Mouse (Mus musculus) left cerebral cortex, postnatal 14 days (tissue): ENCODE results near the gene Get4. TPM values are rescaled to one million over a fixed set of nuclear protein-coding genes. Genes with fewer than 3 reads are reported as not detected.

Experiments used
- DNase-seq, 2 experiments: peaks; one replicate each; pipeline ENCODE4 v3.0.0; 2021 to 2022; ENCODE audit warnings: low spot score in 2 of 2, mixed read lengths in 1 of 2
- intact Hi-C: fragments of 180-260 bp; cut with DNase I; formaldehyde crosslinking; loops from one replicate; pipeline ENCODE4 v1.15.1; 2025
- long read RNA-seq, 2 experiments: library from polyadenylated mRNA; stranded (forward); transcript quantifications; one replicate each; pipeline ENCODE4 v2.0.0; 2021
- total RNA-seq, 2 experiments: library from RNA; stranded (reverse); gene quantifications; 2 replicates each; pipeline ENCODE4 v1.2.3; 2021

Gene Get4
- 10 to 100 TPM; 47.6 to 55.7 TPM for total RNA-seq
- long read RNA-seq, experiment 1, transcript Get4-201 (9 exons, 2,107 nt) = major isoform, 88 of 117 reads
- long read RNA-seq, experiment 1, partial matches to known transcripts = 0 of 117 reads
- long read RNA-seq, experiment 1, other reads (novel, unspliced or antisense) = 27 of 117 reads
- long read RNA-seq, experiment 2, transcript Get4-201 (9 exons, 2,107 nt) = major isoform, 77 of 90 reads
- long read RNA-seq, experiment 2, partial matches to known transcripts = 4 of 90 reads
- long read RNA-seq, experiment 2, other reads (novel, unspliced or antisense) = 8 of 90 reads

DNA sequence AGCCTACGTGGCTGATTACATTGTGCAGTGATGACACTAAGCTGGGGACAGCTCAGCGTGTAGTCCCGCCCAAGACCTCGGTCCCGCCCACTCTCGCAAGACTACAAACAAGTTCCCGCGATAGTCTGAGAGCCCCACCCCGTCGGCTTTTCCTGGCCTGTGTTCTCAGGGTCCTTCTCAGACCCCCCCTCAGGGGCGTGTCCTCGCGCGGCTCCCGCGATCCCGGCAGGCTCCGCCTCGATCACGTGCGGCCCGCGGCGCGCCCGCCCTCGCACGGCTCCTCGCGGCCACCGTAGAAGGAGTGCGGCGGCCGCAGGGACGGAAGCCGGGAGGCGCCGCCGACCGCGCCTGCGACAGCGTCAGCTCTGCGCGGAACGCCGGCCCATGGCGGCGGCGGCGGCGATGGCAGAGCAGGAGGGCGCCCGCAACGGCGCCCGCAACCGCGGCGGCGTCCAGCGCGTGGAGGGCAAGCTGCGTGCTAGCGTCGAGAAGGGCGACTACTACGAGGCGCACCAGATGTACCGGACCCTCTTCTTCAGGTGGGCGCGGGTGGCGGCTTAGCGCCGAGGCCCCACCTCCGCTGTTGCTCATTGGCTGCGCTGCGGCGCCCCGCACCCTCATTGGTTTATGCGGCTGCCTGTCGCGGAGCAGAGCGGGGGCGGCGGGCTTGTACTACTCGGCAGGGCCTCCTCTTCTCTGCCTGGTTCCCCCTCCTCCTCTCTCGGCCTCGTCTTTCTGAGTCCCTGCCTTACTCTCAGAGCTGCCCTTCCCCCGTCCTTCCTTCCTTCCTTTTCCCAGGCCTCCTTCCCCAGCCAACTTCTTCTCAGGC is at the start of gene Get4:
Gene Get4, plus strand, starts transcription at position 244 of the 829 bp plus-strand sequence.
- intact Hi-C loops = no loop called here

DNA sequence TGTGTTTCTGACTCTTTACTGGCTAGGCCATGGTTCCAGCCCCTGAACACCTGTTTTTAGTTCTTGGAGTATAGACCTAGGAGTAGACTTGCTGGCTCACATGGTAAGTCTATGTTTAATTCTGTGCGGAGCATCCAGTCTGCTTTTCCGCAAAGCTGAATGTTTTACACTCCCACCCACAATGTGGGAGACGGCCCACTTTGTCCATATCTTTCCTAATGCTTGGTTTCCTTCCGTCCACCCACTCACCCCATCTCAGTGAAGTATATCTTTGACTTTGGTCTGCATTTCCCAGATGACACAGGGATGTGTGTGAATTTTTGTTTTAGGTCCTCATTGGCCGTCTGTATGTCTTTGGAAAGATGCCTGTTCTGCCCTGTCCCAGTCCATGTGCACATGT is 48.8 kb upstream of the Get4 start:
- peak in 1 of 2 experiments; percentile 55 for DNase-seq
- intact Hi-C loops = no loop called here

More for the DNA sequence above, at the start of gene Get4:
- DNase-seq = peak; percentile 98 to 100

DNA sequence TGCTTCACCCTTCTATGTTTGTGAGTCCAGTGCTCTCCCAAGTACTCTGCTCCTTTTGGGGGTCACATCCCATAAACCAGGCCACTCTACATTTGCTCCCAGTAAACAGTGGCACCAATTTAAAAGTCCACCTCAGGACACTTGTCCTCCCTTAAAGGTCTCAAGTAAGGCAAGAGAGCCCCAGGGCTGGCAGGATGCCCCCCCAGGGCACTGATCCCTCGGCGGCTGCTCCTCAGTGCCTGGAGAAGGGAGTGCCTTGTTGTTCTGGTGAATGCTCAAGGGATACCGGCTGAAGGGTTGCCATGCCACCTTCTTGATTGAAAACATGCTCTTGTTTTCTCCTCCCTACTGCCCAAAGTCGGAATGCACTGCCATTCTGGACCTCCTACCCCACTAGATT is 46.0 kb upstream of the Get4 start:
- DNase-seq = no peak
- intact Hi-C loops = no loop called here

DNA sequence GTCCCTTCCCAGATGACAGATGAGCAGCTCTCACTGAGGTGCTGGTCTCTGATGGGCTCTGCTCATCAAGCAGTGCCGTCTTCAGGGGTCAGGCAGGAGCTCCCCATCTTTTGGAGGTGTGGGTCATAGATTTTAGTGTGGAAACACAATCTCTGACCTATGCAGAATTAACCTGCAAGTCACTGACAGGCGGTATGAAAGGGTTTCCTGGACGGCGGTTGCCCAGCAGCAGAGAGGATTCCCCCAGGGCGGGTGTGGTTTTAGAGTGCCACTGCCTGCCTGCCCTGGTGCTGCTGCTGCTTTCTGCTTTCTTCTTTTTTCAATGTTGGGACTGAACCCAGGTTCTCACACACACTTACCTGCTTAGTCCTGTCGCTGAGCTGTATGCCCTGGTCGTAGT is 45.6 kb upstream of the Get4 start:
- intact Hi-C loops = no loop called here
- DNase-seq = no peak

DNA sequence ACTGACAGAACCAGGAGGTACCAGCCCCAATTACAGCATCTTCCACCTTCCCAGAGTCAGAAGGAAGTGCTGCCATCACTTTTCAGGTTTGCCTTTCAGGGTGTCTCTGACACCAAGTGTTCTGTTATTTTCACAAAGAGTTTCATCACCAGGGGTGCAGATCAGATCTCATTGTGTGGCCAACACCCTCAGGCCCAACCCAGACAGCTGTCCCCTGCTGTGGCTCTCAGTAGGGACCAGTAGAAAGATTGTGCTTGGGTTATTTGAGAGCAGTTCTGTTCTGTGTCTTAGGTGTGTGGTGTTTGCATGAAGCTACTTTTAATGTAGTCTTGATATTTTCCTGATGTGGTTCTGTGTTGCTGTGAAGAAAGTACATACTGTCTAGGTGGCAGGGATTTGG is 43.9 kb upstream of the Get4 start:
- intact Hi-C loops = no loop called here
- DNase-seq = no peak

DNA sequence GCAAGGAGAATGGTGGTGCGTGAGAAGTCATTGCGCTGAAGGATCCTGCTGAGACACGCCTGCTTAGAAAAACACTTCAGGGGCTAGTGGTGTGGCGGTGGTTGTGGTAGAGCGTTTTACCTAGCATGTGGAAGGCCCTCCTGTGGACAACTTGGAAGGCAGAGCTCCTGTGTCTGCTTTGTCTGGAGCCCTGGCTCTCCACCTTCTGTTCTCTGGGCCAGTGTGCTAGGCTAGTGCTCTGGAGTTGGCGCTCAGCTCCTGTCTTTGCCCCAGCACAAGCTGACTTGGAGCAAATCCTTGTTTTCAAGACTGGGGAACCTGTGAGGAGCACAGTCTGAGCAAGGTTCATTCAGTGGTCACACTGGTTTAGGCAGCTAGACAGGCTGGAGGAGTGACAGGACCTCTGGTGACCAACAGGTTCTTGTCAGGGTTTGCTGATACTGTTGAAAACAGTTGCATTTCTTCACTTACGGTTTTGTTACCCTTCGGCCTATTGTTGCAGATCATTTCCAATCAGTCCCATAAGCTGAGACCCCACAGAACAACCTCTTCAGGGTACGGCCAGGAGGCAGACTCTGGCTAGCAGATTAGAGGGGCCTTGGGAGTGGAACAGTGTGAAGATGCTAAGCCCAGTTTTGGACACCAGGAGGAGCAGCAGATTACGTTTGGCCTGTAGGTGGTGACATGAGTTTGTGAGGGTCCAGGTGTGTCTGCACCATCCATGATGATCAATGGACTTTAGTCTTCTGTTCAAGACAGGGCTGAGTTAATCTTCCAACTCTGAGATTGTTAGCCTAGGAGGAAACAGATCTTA is 43.0 kb upstream of the Get4 start:
- no peak for DNase-seq
- intact Hi-C loops = no loop called here

DNA sequence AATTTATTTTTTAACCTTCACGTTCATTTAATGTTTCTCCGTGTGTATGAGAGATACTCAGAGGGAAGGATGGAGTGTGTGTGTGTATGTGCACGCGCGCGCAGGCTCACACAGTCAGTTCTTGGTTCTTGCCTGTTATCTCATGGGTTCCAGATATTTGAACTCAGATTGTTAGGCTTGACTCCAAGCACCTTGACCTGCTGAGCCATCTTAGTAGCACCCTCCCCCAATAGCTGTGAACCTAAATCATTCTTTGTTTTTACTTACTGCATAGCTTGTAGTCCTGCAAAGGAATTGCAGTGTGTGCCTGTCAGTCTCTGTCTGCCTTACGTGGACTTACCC is 42.5 kb upstream of the Get4 start:
- intact Hi-C loops = no loop called here
- DNase-seq = no peak

DNA sequence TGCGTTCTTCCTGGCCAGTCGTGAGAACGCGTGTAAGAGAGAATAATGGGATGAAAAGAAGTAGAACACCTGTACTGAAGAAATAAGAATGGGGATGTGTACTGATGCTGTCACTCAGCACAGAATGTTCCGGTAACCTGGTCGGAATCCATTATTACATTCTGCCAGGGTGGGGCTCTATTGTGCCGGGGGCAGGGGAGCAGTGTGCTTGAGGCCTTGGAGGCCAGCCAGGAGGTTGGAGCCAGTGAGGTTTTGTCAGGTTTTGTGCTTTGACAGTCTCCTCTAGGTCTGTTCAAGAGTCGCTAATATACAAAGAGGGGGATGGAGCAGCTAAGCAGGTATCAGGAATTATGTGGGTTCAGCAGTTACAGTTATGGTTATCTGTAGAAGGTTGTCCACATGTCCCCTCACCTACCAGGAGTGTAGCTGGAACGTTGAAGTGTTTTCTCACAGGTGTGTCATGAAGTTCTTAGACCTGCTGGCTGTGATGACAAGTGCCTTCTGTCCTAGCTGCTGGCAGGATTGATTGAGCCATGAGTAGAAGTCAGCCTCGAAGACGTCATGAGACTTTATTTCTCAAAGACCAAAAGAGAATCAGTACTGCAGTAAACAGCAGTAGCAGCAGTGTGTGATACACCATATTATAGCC is 40.3 kb upstream of the Get4 start:
- no peak for DNase-seq
- intact Hi-C loops = no loop called here

DNA sequence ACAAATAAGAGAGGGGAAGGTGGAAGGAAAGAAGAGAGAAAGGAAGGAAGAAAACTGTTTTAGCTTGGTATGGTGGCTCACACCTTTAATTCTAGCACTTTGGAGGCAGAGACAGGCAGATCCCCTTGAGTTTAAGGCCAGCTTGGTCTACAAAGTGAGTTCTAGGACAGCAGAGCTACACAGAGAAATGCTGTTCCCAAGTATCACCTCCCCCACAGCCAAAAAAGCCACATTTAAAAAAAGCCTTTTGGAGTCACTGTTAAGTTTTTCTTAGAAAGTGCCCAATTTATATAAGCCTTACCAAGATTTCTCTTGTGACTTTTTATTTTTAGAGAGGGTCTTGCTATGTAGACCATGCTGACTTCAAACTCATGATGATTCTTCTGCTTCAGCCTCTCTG is 37.8 kb upstream of the Get4 start:
- peak; percentile 36 to 38 for DNase-seq
- intact Hi-C loops = no loop called here

DNA sequence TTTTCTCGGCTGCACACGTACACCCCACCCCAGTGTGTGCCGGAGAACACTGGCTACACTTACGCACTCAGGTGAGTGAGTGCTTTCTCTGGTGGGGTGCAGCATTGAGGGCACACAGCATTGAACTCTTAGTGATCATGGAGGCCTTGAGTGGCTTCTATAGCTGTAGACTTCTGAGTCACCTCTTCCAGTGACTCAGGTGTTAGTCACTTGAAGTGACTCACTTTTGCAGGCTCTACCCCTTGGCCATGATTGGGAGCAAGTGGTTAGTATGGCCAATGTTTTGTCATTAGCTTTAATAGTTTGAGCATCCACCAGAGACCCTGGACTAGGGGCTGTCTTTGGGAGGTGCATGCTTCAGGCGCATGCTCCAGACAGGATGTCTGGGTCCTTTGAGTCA is 36.9 kb upstream of the Get4 start:
- DNase-seq = no peak
- intact Hi-C loops = no loop called here

DNA sequence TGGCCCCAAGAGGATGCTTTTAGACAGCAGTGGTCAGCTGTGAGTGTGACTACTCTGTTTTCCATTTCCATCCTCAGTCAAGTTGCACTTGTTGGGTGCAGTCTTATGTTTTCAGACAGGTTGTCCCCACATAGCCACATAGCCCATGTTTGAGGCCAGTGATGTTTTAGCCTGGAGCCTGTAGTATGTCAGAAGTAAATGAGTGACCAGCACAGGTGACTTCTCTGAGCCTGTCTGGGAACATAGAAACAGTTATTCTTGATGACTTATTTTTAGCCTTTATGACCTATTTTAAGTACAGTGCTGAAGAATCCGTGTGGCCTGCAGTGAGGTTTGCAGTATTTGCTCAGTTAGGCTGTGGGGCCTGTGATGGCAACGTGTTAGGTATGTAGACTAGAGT is 36.0 kb upstream of the Get4 start:
- DNase-seq = no peak
- intact Hi-C loops = no loop called here

DNA sequence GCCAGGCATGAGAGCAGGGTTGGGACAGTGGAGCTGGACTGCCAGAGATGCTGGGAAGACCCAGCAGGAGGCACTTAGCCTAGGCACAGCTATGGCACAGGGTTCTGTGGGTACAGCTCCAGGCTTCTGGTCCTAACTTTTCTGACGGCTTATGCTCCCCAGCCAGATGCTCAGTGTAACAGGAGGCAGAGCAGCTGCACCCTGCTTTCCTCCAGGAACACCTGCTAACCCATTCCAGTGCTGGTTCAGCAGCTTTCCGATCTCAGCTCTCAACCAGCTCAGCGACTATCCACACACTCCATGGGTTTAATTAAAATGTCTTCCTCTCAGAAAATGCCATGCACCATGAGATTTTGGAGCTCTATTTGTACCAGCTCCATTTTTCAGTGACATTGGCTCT is 35.4 kb upstream of the Get4 start:
- intact Hi-C loops = no loop called here
- no peak for DNase-seq

DNA sequence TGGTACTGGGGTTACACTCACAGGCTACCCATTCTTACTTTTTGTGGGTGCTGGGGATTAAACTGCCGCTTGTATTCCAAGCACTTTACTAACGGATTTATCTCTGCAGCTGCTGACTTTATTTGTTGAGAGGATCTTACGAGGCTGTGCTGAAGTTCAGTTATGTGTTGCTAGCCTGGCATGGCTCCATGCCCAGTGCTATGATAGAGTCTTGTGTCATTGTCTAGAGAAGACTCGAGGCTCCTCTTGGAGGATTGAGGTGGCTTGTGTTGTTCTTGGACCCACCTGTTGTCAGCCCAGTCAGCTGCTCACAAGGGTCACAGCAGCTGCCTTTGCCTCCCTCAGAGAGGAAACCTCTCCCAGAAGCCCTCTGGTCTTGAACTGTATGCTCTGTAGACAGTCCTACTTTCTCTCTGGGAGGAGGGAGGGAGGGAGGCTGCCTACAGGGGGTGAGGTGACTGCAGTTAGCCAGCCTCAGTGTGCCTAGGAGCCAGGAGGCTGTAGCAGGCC is 32.1 kb upstream of the Get4 start:
- intact Hi-C loops = no loop called here
- no peak for DNase-seq

DNA sequence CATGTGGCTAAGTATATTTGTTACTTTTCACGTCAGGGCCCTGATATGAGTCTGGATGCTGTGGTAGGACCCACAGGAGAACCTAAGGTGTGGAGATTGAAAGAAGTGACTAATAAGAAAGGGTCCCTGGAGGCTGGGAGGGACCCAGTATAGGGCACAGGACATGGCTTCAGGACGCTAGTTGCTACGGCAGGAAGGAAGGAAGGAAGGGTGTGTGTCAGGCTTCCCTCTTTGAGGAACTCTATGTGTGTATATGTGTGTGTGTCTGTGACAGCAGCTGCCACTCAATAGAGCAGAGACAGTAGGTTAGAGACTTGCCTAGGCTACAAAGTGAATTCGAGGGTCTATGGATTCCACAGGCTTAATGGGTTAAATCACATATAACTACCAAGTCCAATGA is 31.5 kb upstream of the Get4 start:
- no peak for DNase-seq
- intact Hi-C loops = no loop called here

DNA sequence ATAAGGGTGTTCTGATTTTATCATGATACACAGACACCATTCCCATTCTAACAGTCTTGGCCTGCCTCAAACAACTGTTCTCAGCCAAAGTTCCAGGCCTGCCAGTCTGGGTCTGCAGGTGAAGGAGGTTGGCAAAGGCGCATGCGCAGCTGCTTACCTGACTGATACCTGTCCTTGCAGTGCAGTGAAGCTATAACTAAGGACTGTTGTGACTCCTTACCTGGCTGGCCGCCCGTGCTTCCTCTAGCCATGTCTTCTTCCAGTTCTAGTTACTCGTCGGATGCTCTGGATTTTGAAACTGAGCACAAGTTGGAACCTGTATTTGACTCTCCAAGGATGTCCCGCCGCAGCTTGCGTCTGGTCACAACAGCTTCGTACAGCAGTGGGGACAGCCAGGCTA is 28.8 kb upstream of the Get4 start:
- intact Hi-C loops = no loop called here
- DNase-seq = no peak

DNA sequence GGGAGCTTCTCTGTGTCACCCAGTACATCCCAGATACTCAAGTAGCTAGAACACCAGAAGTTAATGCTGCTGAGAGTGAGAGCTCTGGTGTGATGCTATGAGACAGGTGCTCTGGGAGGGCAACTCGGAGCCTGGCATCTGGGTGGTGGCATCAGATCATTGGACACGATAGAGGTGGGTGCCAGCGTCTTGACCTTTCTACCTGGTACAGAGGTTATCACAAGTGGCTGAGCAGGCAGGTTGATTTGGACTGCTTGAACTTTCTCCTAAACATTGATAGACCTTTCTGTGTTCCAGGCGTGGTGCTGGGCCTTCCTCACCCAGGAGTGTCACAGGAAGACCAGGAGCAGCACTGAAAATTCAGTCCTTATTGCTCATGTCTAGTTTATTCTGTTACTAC is 24.9 kb upstream of the Get4 start:
- no peak for DNase-seq
- intact Hi-C loops = no loop called here

DNA sequence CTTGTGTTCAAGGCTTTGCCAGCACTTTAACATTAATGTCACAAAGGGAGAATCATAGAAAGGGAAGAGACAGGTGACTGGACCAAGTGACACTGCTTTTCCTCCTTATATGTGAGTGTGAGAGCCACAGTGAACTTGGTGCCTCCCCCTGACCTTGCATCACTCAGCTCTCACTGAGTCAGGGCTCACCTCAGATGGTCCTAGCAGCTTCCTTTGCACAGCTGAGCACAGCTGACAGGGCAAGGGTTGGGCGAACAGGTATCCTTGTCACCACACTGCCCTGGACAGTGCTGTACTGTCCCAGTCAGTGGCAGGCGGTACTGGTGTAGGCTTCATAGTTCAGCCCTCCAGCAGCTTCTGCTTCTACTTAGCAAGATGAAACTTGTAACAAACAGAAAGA is 24.5 kb upstream of the Get4 start:
- DNase-seq = no peak
- intact Hi-C loops = no loop called here

DNA sequence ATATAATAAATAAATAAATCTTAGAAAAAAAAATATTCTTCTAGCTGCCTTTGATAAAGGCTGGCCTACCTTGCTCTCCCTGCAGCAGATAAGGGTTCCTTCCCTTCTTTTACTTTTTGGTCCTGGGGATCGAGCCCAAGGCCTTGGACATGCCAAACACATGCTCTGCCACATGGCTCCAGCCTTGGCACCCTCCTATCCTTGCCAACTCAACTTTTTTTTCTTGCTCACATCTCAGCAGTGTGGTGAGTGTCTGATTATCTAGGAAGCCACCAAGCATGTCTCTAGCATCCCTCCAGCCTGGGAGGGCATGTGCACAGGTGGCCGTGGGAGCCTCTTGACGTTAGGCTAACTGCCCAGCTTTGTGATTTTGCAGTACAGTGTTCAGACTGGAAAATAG is 23.8 kb upstream of the Get4 start:
- intact Hi-C loops = no loop called here
- DNase-seq = no peak

DNA sequence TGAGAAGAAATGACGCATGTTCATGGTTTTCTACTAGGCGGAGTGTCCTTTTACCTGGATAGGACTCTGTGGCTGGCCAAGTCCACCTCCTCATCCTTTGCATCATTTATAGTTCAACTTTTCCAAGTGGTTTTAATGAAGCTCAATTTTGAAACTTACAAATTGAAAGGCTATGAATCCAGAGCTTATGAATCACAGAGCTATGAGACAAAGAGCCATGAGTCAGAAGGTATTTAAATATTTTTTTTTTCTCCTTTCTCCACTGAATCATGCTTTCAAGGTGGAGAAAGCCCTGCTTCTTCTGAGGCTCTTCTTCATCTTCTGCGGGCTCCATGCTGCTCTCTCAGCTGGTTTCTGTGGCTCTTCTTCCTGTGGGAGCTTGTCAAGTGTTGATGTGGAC is 22.4 kb upstream of the Get4 start:
- intact Hi-C loops = no loop called here
- DNase-seq = no peak

DNA sequence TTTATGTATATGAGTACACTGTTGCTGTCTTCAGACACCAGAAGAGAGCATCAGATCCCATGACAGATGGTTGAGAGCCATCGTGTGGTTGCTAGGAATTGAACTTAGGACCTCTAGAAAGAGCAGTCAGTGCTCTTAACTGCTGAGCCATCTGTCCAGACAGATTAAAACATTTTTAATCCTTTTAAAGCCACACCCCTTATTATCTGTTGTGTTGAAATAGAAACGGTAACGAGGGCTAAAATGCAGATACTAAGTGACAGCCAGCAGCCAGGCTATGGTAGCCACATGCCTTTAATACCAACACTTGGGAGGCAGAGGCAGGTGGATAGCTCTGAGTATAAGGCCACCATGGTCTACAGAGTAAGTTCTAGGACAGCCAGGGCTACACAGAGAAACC is 20.0 kb upstream of the Get4 start:
- no peak for DNase-seq
- intact Hi-C loops = no loop called here
